Mouse (Mus musculus) embryonic stem cell, embryonic (primary cell): ENCODE measurements around the gene Nudt8.

Experiments
- CTCF ChIA-PET, 4 experiments: fragments of 300-600 bp in 2 of 4; fragments of 350-600 bp in 2 of 4; sonication (Branson Sonifier 250); formaldehyde crosslinking; loops; one replicate each; lab custom pipeline; 2022; ENCODE audit warnings: inconsistent platforms in 2 of 4; lab: Charles Lee
- POLR2A ChIA-PET, 4 experiments: fragments of 300-600 bp in 2 of 4; fragments of 350-600 bp in 2 of 4; sonication (Branson Sonifier 250); formaldehyde crosslinking; loops; one replicate each; lab custom pipeline; 2022; ENCODE audit warnings: antibody characterized with exemption in 4 of 4, inconsistent platforms in 1 of 4; lab: Charles Lee

The Nudt8 gene

DNA sequence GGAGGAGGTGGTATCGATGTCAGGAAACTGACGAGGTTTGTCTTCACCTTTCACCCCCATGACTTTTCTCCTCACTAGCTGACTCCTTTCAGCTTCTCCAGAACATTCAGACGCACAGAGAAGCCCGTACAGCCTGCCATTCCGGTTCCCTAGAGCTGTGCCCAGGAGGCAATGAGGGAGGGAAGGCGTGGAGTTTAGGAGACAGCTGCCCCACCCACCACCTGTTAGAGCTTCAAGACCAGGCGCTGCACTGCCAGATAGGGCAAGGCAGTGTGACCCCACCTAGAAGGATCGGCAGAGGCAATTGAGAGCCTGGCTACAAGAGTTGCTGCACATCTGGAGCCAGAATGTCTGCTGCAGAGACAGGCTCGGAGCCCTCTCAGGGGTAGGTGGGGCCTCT is 28.2 kb upstream of the Nudt8 start, which contains the start of gene Aldh3b2:
Gene Aldh3b2, plus strand, starts transcription at position 100 of the 400 bp plus-strand sequence.
- POLR2A ChIA-PET: interaction anchor here in 3 of 4 experiments (0.7 to 2.8 kb wide), 13 partner anchors 9 to 161 kb away, joined by 3 to 12 read pairs (median 4); partner anchors contain the start of genes Ndufv1 (in 2 of the 3), Acy3 (in 1 of the 3), Doc2g (in 1 of the 3) and Gm49405 (in 1 of the 3)
- CTCF ChIA-PET: interaction anchor here in 3 of 4 experiments (0.6 to 5.2 kb wide), 13 partner anchors 8 to 581 kb away, joined by 3 to 27 read pairs (median 5); partner anchors contain the start of genes Gm49405 (in 1 of the 3), Gstp2 (in 1 of the 3), Ndufv1 (in 1 of the 3) and Nudt8 (in 1 of the 3)

DNA sequence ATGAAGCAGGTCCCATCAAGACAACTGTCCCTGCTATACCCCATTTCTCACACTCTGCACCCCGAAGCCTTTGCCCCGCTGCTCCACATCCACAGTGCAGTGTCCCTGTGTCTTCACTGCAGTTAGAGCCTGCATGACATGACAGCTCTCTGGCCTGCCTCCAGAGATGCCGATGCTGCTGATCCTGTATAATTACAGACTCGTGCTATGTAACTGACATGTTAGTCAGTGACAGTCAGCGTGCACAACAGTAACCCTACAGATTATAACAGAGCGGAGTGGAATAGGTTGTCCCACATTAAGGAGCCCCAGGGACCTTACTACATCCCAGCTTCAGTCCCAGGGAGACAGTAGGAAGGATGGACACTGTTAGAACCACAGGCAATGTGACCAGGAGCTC is 25.8 kb upstream of the Nudt8 start:
- CTCF ChIA-PET: interaction anchor here in 3 of 4 experiments (0.7 to 1.6 kb wide), 3 partner anchors 28 to 62 kb away, joined by 3 to 9 read pairs (median 4); partner anchors contain the start of genes Ndufs8 (in 1 of the 3) and Ndufv1 (in 1 of the 3)
- POLR2A ChIA-PET: interaction anchor here in 1 of 4 experiments (1.3 to 1.4 kb wide), 2 partner anchors 11 to 79 kb away, joined by 3 to 4 read pairs; no protein-coding TSS in a partner anchor

DNA sequence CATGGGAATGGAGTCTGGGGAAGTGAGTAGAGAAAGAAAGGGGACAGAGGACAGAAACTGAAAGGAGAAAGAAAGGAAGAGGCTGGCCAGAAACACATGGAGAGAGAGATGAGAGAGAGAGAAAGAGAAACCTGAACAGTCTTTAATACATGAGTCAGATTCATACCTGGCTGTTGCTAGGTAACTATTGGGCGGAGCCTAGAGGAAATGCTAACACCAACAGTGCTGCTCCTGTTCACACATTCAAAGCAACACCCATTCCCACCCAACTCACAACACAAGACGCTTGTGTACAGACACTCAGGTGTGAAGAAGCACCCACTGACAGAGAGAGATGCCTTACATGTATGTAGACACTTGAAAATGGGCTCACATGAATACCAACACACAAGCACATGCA is 24.5 kb upstream of the Nudt8 start:
- ChIA-PET POLR2A (interaction anchor here in 2 of 4 experiments (0.6 to 1.7 kb wide), 2 partner anchors 9 to 10 kb away, joined by 4 to 6 read pairs; no protein-coding TSS in a partner anchor), CTCF (interaction anchor here in 3 of 4 experiments (0.7 to 1.5 kb wide), 6 partner anchors 13 to 257 kb away, joined by 3 to 7 read pairs (median 4); no protein-coding TSS in a partner anchor)

DNA sequence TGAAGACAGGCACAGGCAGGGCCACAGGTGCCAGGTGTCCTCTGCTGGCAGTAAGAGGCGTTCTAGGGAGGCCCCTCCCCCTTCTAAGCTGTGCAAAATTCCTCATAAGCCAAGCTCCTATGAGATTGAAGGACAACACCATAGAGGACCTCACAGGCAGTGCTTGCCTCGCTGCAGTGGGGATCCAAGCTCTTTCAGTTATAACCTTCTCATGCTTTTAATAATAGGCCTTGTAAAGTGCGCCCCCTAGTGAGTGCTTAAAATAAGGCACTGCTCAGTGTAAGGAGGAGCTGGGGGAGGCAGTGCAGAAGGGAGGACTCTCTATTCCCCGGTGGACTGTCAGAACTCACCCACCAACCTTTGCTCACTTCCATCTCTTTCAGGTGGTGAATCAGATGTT is 20.1 kb upstream of the Nudt8 start:
- ChIA-PET CTCF (interaction anchor here (0.5 to 3.9 kb wide), 135 partner anchors 8 to 1908 kb away, joined by 3 to 42 read pairs (median 5); partner anchors contain the start of genes Tbx10 (in 4 of the 4), Aldh3b2 (in 3 of the 4), Gm49405 (in 3 of the 4) and Nudt8 (in 3 of the 4)), POLR2A (interaction anchor here (0.5 to 2.3 kb wide), 32 partner anchors 8 to 213 kb away, joined by 3 to 15 read pairs (median 3); partner anchors contain the start of genes Gm49405 (in 2 of the 4), Gstp2 (in 2 of the 4), Ndufs8 (in 2 of the 4) and Ndufv1 (in 2 of the 4))

DNA sequence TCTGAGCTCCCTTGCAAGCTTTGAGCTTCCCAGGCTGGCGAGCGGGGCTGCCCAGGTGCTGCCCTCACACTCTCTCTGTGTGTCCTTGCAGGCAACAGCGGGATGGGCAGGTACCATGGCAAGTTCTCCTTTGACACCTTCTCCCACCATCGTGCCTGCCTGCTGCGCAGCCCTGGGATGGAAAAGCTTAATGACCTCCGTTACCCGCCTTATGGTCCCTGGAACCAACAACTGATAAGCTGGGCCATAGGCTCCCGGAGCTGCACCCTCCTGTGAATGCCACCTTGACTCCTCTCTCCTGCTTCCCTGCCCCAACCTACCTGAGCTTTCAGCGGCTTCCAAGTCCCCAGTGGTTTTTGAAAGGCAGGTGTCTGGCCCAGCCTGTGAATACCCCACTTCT is 19.5 kb upstream of the Nudt8 start:
- ChIA-PET CTCF (interaction anchor here (0.5 to 3.9 kb wide), 129 partner anchors 8 to 1456 kb away, joined by 3 to 42 read pairs (median 5); partner anchors contain the start of genes Tbx10 (in 4 of the 4), Aldh3b2 (in 3 of the 4), Gm49405 (in 3 of the 4) and Nudt8 (in 3 of the 4)), POLR2A (interaction anchor here (0.6 to 2.3 kb wide), 29 partner anchors 9 to 214 kb away, joined by 3 to 15 read pairs (median 3); partner anchors contain the start of genes Gm49405 (in 3 of the 4), Nudt8 (in 3 of the 4), Gstp2 (in 2 of the 4) and Ndufv1 (in 2 of the 4))

- POLR2A ChIA-PET: interaction anchor here in 3 of 4 experiments (0.6 to 6.9 kb wide), 11 partner anchors 11 to 202 kb away, joined by 3 to 95 read pairs (median 9); partner anchors contain the start of genes Gm49405 (in 2 of the 3), Nudt8 (in 2 of the 3), Gstp2 (in 1 of the 3) and Ndufs8 (in 1 of the 3)
- CTCF ChIA-PET: interaction anchor here in 3 of 4 experiments (0.9 to 3.9 kb wide), 8 partner anchors 16 to 245 kb away, joined by 3 to 31 read pairs (median 4); partner anchors contain the start of genes Gm49405 (in 2 of the 3), Nudt8 (in 2 of the 3), Aldh3b3 (in 1 of the 3) and Gstp2 (in 1 of the 3)
Measured at GRCm38 (mm10) chr19:3983527-3984200, 16.7 kb upstream of the Nudt8 start.

GRCm38 (mm10) chr19:3985261-3985681 is 15.1 kb upstream of the Nudt8 start:
- ChIA-PET CTCF (interaction anchor here in 3 of 4 experiments (0.6 to 2.9 kb wide), 12 partner anchors 14 to 266 kb away, joined by 3 to 29 read pairs (median 6); partner anchors contain the start of genes Gm49405 (in 1 of the 3), Gstp2 (in 1 of the 3), Ndufv1 (in 1 of the 3) and Nudt8 (in 1 of the 3)), POLR2A (interaction anchor here in 3 of 4 experiments (0.5 to 6.9 kb wide), 35 partner anchors 10 to 662 kb away, joined by 3 to 95 read pairs (median 5); partner anchors contain the start of genes Gm49405 (in 3 of the 3), Ndufv1 (in 3 of the 3), Nudt8 (in 3 of the 3) and 1810055G02Rik (in 1 of the 3))

DNA sequence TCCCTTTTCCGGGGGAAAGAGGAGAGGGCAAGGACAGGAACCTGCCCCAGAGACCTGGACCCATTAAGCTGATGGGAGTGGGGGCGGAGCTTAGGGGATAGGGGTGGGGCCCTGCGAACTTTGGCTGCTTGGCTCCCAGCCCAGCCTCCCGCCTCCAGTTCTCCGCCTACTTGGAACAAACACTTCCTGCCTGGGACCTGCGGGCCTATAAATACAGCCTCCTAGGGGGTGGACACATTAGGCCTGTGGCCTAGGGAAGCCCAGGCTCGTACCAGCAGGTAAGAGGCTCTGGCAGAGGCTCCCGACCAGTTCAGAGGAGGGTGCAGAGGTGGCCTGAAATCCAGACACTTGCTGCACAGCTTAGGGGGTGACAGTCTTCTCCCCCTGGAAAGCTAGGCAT is 14.0 kb upstream of the Nudt8 start, which contains the start of gene Acy3:
Gene Acy3, plus strand, starts transcription at position 237 of the 400 bp plus-strand sequence.
- ChIA-PET CTCF (interaction anchor here (0.6 to 2.9 kb wide), 16 partner anchors 9 to 267 kb away, joined by 3 to 29 read pairs (median 4); partner anchors contain the start of genes Gm49405 (in 3 of the 4), Nudt8 (in 3 of the 4) and Ndufv1 (in 2 of the 4)), POLR2A (interaction anchor here (0.5 to 6.9 kb wide), 55 partner anchors 9 to 1037 kb away, joined by 3 to 95 read pairs (median 5); partner anchors contain the start of genes Gm49405 (in 3 of the 4), Ndufv1 (in 3 of the 4), Nudt8 (in 3 of the 4) and Gstp3 (in 2 of the 4))

DNA sequence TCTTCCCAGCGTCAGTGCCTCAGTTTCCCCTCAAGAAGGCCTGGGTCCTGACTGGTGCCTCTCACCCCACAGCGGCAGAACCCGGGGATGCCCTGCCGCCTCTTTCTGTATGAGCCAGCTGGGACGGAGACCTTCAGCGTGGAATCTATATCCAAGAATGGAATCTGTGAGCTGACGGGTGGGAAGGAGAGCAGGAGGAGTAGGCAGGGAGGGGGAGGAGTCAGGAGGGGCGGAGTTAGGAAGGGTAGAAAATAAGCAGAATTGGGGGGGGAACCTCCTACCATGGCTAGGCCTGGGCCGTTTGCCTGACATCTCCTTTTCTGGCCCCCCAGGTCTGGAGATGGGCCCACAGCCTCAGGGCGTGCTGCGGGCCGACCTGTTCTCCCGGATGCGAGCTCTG is 12.3 kb upstream of the Nudt8 start:
- CTCF ChIA-PET: interaction anchor here (0.6 to 2.7 kb wide), 46 partner anchors 7 to 295 kb away, joined by 3 to 37 read pairs (median 4); partner anchors contain the start of genes Gm49405 (in 3 of the 4), Ndufv1 (in 3 of the 4), Nudt8 (in 3 of the 4) and Doc2g (in 1 of the 4)
- POLR2A ChIA-PET: interaction anchor here (0.6 to 6.9 kb wide), 23 partner anchors 10 to 337 kb away, joined by 3 to 95 read pairs (median 3); partner anchors contain the start of genes Gm49405 (in 4 of the 4), Nudt8 (in 4 of the 4), Doc2g (in 2 of the 4) and Cdk2ap2 (in 1 of the 4)

- CTCF ChIA-PET: interaction anchor here (0.5 to 2.7 kb wide), 63 partner anchors 8 to 396 kb away, joined by 3 to 37 read pairs (median 4); partner anchors contain the start of genes Gm49405 (in 3 of the 4), Ndufv1 (in 3 of the 4), Nudt8 (in 3 of the 4) and Ndufs8 (in 2 of the 4)
Measured at GRCm38 (mm10) chr19:3988750-3989149, 11.6 kb upstream of the Nudt8 start.

GRCm38 (mm10) chr19:3990804-3991203 is 9.6 kb upstream of the Nudt8 start:
- CTCF ChIA-PET: interaction anchor here (1.4 to 3.0 kb wide), 4 partner anchors 9 to 10 kb away, joined by 4 to 12 read pairs (median 9); partner anchors contain the start of genes Gm49405 (in 1 of the 4) and Nudt8 (in 1 of the 4)
- POLR2A ChIA-PET: interaction anchor here (0.6 to 1.6 kb wide), 4 partner anchors 8 to 1805 kb away, joined by 3 to 5 read pairs (median 4); partner anchors contain the start of genes Gm49405 (in 1 of the 4), Ndufv1 (in 1 of the 4) and Nudt8 (in 1 of the 4)

More at GRCm38 (mm10) chr19:3988750-3989149, 11.6 kb upstream of the Nudt8 start:
- POLR2A ChIA-PET: interaction anchor here (0.5 to 6.9 kb wide), 32 partner anchors 9 to 345 kb away, joined by 3 to 95 read pairs (median 4); partner anchors contain the start of genes Gm49405 (in 4 of the 4), Nudt8 (in 4 of the 4), Doc2g (in 2 of the 4) and Gstp2 (in 2 of the 4)

GRCm38 (mm10) chr19:3991562-3991961 is 8.8 kb upstream of the Nudt8 start:
- ChIA-PET CTCF (interaction anchor here in 3 of 4 experiments (1.4 to 3.0 kb wide), 4 partner anchors 8 to 11 kb away, joined by 4 to 12 read pairs (median 8); partner anchors contain the start of genes Gm49405 (in 1 of the 3) and Nudt8 (in 1 of the 3)), POLR2A (interaction anchor here in 2 of 4 experiments (1.0 to 2.0 kb wide), 5 partner anchors 9 to 222 kb away, joined by 3 to 4 read pairs (median 4); partner anchors contain the start of genes Gm49405 (in 2 of the 2), Nudt8 (in 2 of the 2), AC109138.7 (in 1 of the 2) and Aldh3b1 (in 1 of the 2))

GRCm38 (mm10) chr19:3991966-3992365 is 8.4 kb upstream of the Nudt8 start:
- CTCF ChIA-PET: interaction anchor here (1.2 to 3.0 kb wide), 3 partner anchors 8 to 12 kb away, joined by 7 to 12 read pairs (median 8); partner anchors contain the start of genes Gm49405 (in 1 of the 4) and Nudt8 (in 1 of the 4)
- POLR2A ChIA-PET: interaction anchor here in 2 of 4 experiments (1.0 to 2.0 kb wide), 5 partner anchors 8 to 222 kb away, joined by 3 to 4 read pairs (median 4); partner anchors contain the start of genes Gm49405 (in 2 of the 2), Nudt8 (in 2 of the 2), AC109138.7 (in 1 of the 2) and Aldh3b1 (in 1 of the 2)

GRCm38 (mm10) chr19:3992416-3992815 is 8.0 kb upstream of the Nudt8 start, which contains the start of gene Tbx10:
Gene Tbx10, plus strand, starts transcription at chr19:3992752.
- ChIA-PET POLR2A (interaction anchor here in 2 of 4 experiments (1.0 to 2.0 kb wide), 4 partner anchors 8 to 222 kb away, joined by 3 to 4 read pairs (median 4); partner anchors contain the start of genes AC109138.7 (in 1 of the 2), Aldh3b1 (in 1 of the 2), Clcf1 (in 1 of the 2) and Gm49405 (in 1 of the 2)), CTCF (interaction anchor here (0.6 to 3.0 kb wide), 4 partner anchors 8 to 37 kb away, joined by 4 to 12 read pairs (median 8); partner anchors contain the start of genes Gm49405 (in 1 of the 4) and Nudt8 (in 1 of the 4))

GRCm38 (mm10) chr19:3994932-3995331 is 5.4 kb upstream of the Nudt8 start:
- CTCF ChIA-PET: interaction anchor here in 2 of 4 experiments (0.7 to 2.3 kb wide), 3 partner anchors 14 to 449 kb away, joined by 3 to 12 read pairs (median 6); no protein-coding TSS in a partner anchor

More at GRCm38 (mm10) chr19:3994932-3995331, 5.4 kb upstream of the Nudt8 start:
- POLR2A ChIA-PET: interaction anchor here in 2 of 4 experiments (0.6 to 9.8 kb wide), 5 partner anchors 10 to 212 kb away, joined by 3 to 137 read pairs (median 7); partner anchors contain the start of genes Acy3 (in 1 of the 2) and Ndufv1 (in 1 of the 2)
